Mouse (Mus musculus) thymus, adult 2 months (tissue): ENCODE results near the gene Srrm3. TPM values are rescaled to one million over a fixed set of nuclear protein-coding genes. Genes with fewer than 3 reads are reported as not detected.

Experiments used
- DNase-seq: peaks from one replicate; pipeline ENCODE4 v3.0.0; 2021
- H3K27ac ChIP-seq: fragments of 200-500 bp; 2 replicates; pipeline ENCODE4 v1.5.1; 2012; ENCODE audit warnings: low read length, control low read depth; ENCODE audit not compliant: control insufficient read depth, insufficient read depth
- H3K27me3 ChIP-seq: fragments of 200-500 bp; 2 replicates; pipeline ENCODE4 v1.6.1; 2012; ENCODE audit warnings: mild to moderate bottlenecking, low read length, moderate library complexity, mixed read lengths; ENCODE audit not compliant: control insufficient read depth, insufficient read depth
- H3K36me3 ChIP-seq: fragments of 200-500 bp; 2 replicates; pipeline ENCODE4 v1.6.1; 2012; ENCODE audit warnings: mild to moderate bottlenecking, low read length, moderate library complexity; ENCODE audit not compliant: control insufficient read depth, insufficient read depth
- H3K4me1 ChIP-seq: fragments of 200-500 bp; replicated peaks from 2 replicates; pipeline ENCODE4 v1.6.1; 2012; ENCODE audit warnings: low read length; ENCODE audit not compliant: control insufficient read depth, insufficient read depth
- H3K4me3 ChIP-seq: fragments of 200-500 bp; 2 replicates; pipeline ENCODE4 v1.5.1; 2012; ENCODE audit warnings: mild to moderate bottlenecking, low read length, control low read depth, moderate library complexity; ENCODE audit not compliant: control insufficient read depth, insufficient read depth
- CTCF ChIP-seq: fragments of 200-500 bp; IDR thresholded peaks from 2 replicates; pipeline ENCODE4 v1.5.1; 2012; ENCODE audit warnings: mild to moderate bottlenecking, control low read depth, low read length, moderate library complexity, borderline replicate concordance; ENCODE audit not compliant: control insufficient read depth, poor library complexity, insufficient read depth; ENCODE audit errors: extremely low read depth
- POLR2A ChIP-seq: fragments of 200-500 bp; IDR thresholded peaks from 2 replicates; pipeline ENCODE4 v1.6.1; 2012; ENCODE audit warnings: mild to moderate bottlenecking, low read length, control low read depth, moderate library complexity; ENCODE audit not compliant: control insufficient read depth, poor library complexity, insufficient read depth; ENCODE audit errors: extremely low read depth
- WGBS: fragments of 180-500 bp; shearing (Covaris S2); methylation state at CpG from one replicate; pipeline ENCODE4 v1.1.7; 2018; 5-methylcytosine and 5-hydroxymethylcytosine counted together
- polyA plus RNA-seq: library from polyadenylated mRNA; depleted of rRNA; stranded (reverse); fragments of >200 nt; gene quantifications from 2 replicates; pipeline ENCODE4 v1.2.3, GENCODE M21; 2012

Srrm3 gene
- polyA plus RNA-seq, 1 experiment: 0.28 TPM

GRCm38 (mm10) chr5:135873753-135874152, 67.1 kb downstream of the Srrm3 start:
- TF ChIP-seq POLR2A (no peak), CTCF (no peak)
- no peak for DNase-seq
- Histone ChIP-seq H3K4me3 (no peak overlapping the region), H3K27me3 (peaks cover 3% of the 10 kb centered on the region), H3K36me3 (no peaks in the 10 kb centered on the region), H3K4me1 (peaks cover 3% of the 10 kb centered on the region; the same call in 1 of the 2 replicates), H3K27ac (no peak overlapping the region)
- 56% methylated on average over 9 of the region's 9 CpGs for WGBS

- DNase-seq: peak; percentile 50
- Histone ChIP-seq H3K27me3 (no peaks in the 10 kb centered on the region), H3K27ac (no peak overlapping the region), H3K4me3 (no peak overlapping the region), H3K4me1 (peaks cover 3% of the 10 kb centered on the region; the same call in 1 of the 2 replicates), H3K36me3 (no peaks in the 10 kb centered on the region)
- TF ChIP-seq POLR2A (no peak), CTCF (no peak)
- 8% methylated on average over 8 of the region's 8 CpGs for WGBS
Measured at GRCm38 (mm10) chr5:135877180-135877579, 70.5 kb downstream of the Srrm3 start.

- H3K27ac ChIP-seq: no peak overlapping the region
- peak; percentile 38 for DNase-seq
- 3% methylated on average over 16 of the region's 16 CpGs for WGBS
Measured at GRCm38 (mm10) chr5:135877831-135878231, 71.1 kb downstream of the Srrm3 start.

GRCm38 (mm10) chr5:135879449-135880158, 72.9 kb downstream of the Srrm3 start:
- no peak for DNase-seq
- Histone ChIP-seq H3K27ac (no peak overlapping the region), H3K27me3 (no peaks in the 10 kb centered on the region), H3K4me1 (peaks cover 3% of the 10 kb centered on the region; the same call in 1 of the 2 replicates), H3K36me3 (no peaks in the 10 kb centered on the region), H3K4me3 (no peak overlapping the region)
- TF ChIP-seq CTCF (no peak), POLR2A (no peak)
- WGBS: 25% methylated on average over 13 of the region's 13 CpGs

More at GRCm38 (mm10) chr5:135877831-135878231, 71.1 kb downstream of the Srrm3 start:
- Histone ChIP-seq H3K36me3 (no peaks in the 10 kb centered on the region), H3K27me3 (no peaks in the 10 kb centered on the region), H3K4me1 (peaks cover 3% of the 10 kb centered on the region; the same call in 1 of the 2 replicates), H3K4me3 (no peak overlapping the region)
- no peak for TF ChIP-seq CTCF
- TF ChIP-seq POLR2A: no peak

GRCm38 (mm10) chr5:135884641-135885040, 78.0 kb downstream of the Srrm3 start:
- no peak for DNase-seq
- no peaks in the 10 kb centered on the region for H3K4me1 ChIP-seq
- H3K36me3 ChIP-seq: no peaks in the 10 kb centered on the region
- WGBS: 91% methylated on average over 6 of the region's 6 CpGs
- TF ChIP-seq CTCF: no peak
- TF ChIP-seq POLR2A: no peak
- H3K4me3 ChIP-seq: no peak overlapping the region
- H3K27me3 ChIP-seq: peaks cover 4% of the 10 kb centered on the region
- no peak overlapping the region for H3K27ac ChIP-seq

- Histone ChIP-seq H3K36me3 (no peaks in the 10 kb centered on the region), H3K4me3 (no peak within 1 kb of the TSS), H3K27me3 (peaks cover 7% of the 10 kb centered on the region), H3K27ac (peak within 1 kb of the TSS; percentile 42; the same call in 1 of the 2 replicates), H3K4me1 (0 out of 2 replicates have a peak, but pooled peaks cover under 1% of the 10 kb centered on the region)
- 5% methylated on average over 24 of the region's 24 CpGs for WGBS
- DNase-seq: no peak
- TF ChIP-seq CTCF (no peak), POLR2A (no peak)
Measured at GRCm38 (mm10) chr5:135887675-135888102, 81.0 kb downstream of the Srrm3 start, which contains the start of gene Hspb1. Gene Hspb1, plus strand, starts transcription at chr5:135887919.
